Mouse (Mus musculus) midbrain, embryonic 14.5 days (tissue): ENCODE measurements around the gene B3galnt1. TPM values are rescaled to one million over a fixed set of nuclear protein-coding genes. Genes with fewer than 3 reads are reported as not detected.

Experiments used
- ATAC-seq: fragments of 200-750 bp; cut with Nextera tagmentation; 2 replicates; pipeline ENCODE4 v1.8.0; 2017; ENCODE audit warnings: moderate number of reproducible peaks, moderate library complexity; ENCODE audit not compliant: low FRiP score, low TSS enrichment
- DNase-seq: peaks from one replicate; pipeline ENCODE4 v3.0.0-alpha.2; 2015
- H3K27ac ChIP-seq: fragments of 300-500 bp; sonication (generic); replicated peaks from 2 replicates; pipeline ENCODE4 v1.5.1; 2014; ENCODE audit warnings: mild to moderate bottlenecking, low read depth, low read length, moderate library complexity
- H3K27me3 ChIP-seq: fragments of 300-500 bp; sonication (generic); 2 replicates; pipeline ENCODE4 v1.6.1; 2014; ENCODE audit warnings: low read length, control low read depth, mixed read lengths; ENCODE audit not compliant: control insufficient read depth, insufficient read depth
- H3K36me3 ChIP-seq: fragments of 300-500 bp; sonication (generic); 2 replicates; pipeline ENCODE4 v1.6.1; 2014; ENCODE audit warnings: low read length, control low read depth; ENCODE audit not compliant: control insufficient read depth, insufficient read depth
- H3K4me1 ChIP-seq: fragments of 300-500 bp; sonication (generic); 2 replicates; pipeline ENCODE4 v1.6.1; 2014; ENCODE audit warnings: mild to moderate bottlenecking, antibody characterized with exemption, low read length, control low read depth; ENCODE audit not compliant: control insufficient read depth, insufficient read depth
- H3K4me2 ChIP-seq: fragments of 300-500 bp; sonication (generic); 2 replicates; pipeline ENCODE4 v1.6.1; 2014; ENCODE audit warnings: mild to moderate bottlenecking, low read length, moderate library complexity
- H3K4me3 ChIP-seq: fragments of 300-500 bp; sonication (generic); replicated peaks from 2 replicates; pipeline ENCODE4 v1.5.1; 2014; ENCODE audit warnings: low read depth, low read length
- H3K9ac ChIP-seq: fragments of 300-500 bp; sonication (generic); replicated peaks from 2 replicates; pipeline ENCODE4 v1.6.1; 2014; ENCODE audit warnings: mild to moderate bottlenecking, low read length, moderate library complexity
- H3K9me3 ChIP-seq: fragments of 300-500 bp; sonication (generic); 2 replicates; pipeline ENCODE4 v1.6.1; 2016; ENCODE audit warnings: low read length, control low read depth, mixed read lengths; ENCODE audit not compliant: control insufficient read depth
- WGBS: fragments of 180-500 bp; shearing (Covaris S2); extraction: QIAGEN DNeasy Blood & Tissue Kit; methylation state at CpG from one replicate; pipeline ENCODE4 v1.1.7; 2014; 5-methylcytosine and 5-hydroxymethylcytosine counted together
- polyA plus RNA-seq: library from polyadenylated mRNA; unstranded; fragments of >200 nt; fragmentation: Nextera tagmentation; extraction: Ambion mirVana; gene quantifications from 2 replicates; pipeline ENCODE4 v1.2.1, GENCODE M21; 2014

Gene B3galnt1
- polyA plus RNA-seq = 93.0 and 94.6 TPM in 2 replicates

DNA sequence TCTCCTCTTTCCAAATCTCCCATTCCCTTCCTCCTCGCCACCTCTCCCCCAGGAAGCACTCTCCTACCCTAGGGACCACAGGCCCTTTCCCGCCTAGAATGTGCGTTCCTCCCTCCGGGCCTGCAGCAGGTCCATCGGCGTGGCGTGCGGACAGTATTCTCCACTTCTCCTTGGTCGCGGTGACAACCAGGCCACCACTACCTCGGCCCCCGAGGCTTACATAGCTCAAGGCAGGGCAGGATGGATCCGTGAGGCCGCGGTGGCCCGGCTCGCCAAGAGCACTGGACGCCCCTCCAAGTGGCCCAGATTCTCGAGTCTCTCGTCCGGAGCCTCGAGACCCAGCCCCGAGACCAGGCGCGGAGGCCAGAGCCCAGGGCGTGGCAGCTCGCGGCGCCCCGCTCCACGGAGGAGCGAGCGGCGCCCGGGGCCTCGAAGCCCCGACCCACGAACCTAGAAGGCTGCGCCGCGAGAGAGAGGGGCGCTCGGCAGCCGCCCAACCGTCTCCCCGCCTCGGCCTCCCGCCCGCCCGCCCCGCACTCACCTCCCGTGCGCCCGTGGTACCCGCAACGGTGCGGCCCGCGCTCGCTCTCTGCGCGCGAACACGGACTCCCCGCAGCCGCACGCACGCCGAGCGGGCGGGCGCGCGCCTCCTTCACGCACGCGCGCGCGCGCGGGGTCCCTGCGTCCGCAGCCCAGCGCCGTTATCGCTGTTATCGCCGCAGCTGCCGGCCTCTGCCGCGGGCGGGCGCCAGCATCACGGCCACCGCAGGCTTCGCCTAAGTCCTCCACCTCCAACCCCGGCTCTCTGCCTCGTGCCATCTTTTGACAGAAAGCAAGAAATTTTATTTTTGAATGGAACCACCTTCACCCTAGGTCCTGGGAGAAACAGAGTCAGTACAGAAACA is at the start of gene B3galnt1:
Gene B3galnt1 (minus strand): TSS at position 700 of the 905 bp plus-strand sequence.
- ATAC-seq (peak; percentile 89), DNase-seq (peak; percentile 95)
- Histone ChIP-seq H3K4me3 (peak within 1 kb of the TSS; percentile 76), H3K9ac (peak within 1 kb of the TSS; percentile 88), H3K9me3 (no peaks in the 10 kb centered on the region), H3K4me1 (peaks cover 25% of the 10 kb centered on the region), H3K36me3 (no peaks in the 10 kb centered on the region), H3K27me3 (no peaks in the 10 kb centered on the region), H3K4me2 (peak within 1 kb of the TSS; percentile 78), H3K27ac (peak within 1 kb of the TSS; percentile 86)
- under 1% methylated on average over 72 of the region's 99 CpGs for WGBS

DNA sequence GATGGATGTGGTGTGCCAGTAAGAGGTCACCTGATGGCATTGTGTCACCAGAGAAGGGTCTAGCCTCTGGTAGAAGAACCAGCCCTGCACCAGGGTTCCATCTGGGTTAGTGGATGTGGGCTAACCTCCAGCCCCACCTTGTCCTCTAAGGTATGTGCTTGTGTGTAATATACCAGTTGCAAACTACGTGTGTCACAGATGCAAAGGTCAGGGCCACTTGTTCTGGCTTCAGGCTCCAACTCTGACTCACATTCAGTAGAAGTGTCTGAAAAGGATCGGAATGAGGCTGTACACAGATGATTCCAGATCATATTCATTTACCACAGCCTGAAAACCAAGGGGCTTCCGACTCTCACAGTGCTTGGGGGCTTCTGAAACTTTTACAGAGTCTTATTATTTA is 35.8 kb upstream of the B3galnt1 start:
- no peaks in the 10 kb centered on the region for H3K4me1 ChIP-seq
- no peak overlapping the region for H3K4me2 ChIP-seq
- no peak overlapping the region for H3K27ac ChIP-seq
- WGBS = 85% methylated on average over 3 of the region's 3 CpGs
- H3K9me3 ChIP-seq = no peaks in the 10 kb centered on the region
- H3K4me3 ChIP-seq = no peak overlapping the region
- DNase-seq = no peak
- no peak for ATAC-seq
- H3K36me3 ChIP-seq = no peaks in the 10 kb centered on the region
- no peak overlapping the region for H3K9ac ChIP-seq
- no peaks in the 10 kb centered on the region for H3K27me3 ChIP-seq

DNA sequence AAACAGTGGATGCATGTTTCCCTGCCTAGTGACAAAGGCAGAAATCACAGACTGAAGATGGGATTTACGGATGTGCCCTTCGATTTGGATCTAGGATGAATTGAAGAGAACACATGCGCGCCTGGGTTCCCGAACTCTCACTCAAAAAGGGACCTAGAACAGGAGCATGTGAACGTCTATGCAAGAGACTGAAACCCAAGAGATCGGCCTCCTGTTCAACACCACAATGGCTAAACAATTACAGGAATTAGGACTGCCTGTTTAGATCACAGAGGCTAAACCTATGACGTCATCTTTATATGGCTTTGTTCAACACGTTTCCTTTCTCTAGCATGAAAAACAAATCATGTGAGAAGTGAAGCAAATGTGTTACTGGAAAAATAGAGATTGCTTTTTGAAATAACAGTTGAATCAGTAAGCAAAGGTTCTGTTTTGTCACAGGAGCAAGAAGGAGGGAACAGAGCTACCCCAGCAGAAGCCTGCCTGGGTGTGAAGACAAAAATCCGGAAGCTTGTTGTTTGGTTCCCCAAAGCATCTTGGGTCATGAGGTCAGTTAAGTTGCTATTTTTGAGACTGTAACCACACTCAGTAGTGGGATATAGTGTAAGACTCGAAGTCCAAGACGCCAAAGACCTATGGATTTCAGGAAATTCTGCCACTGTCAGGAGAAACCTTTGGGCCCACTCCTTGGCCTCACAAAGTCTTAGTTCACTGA is 35.1 kb upstream of the B3galnt1 start:
- H3K4me3 ChIP-seq = no peak overlapping the region
- no peak for DNase-seq
- ATAC-seq = no peak
- H3K36me3 ChIP-seq = no peaks in the 10 kb centered on the region
- no peak overlapping the region for H3K27ac ChIP-seq
- H3K9me3 ChIP-seq = no peaks in the 10 kb centered on the region
- no peak overlapping the region for H3K4me2 ChIP-seq
- no peaks in the 10 kb centered on the region for H3K4me1 ChIP-seq
- H3K9ac ChIP-seq = no peak overlapping the region
- WGBS = 78% methylated on average over 12 of the region's 12 CpGs
- no peaks in the 10 kb centered on the region for H3K27me3 ChIP-seq

DNA sequence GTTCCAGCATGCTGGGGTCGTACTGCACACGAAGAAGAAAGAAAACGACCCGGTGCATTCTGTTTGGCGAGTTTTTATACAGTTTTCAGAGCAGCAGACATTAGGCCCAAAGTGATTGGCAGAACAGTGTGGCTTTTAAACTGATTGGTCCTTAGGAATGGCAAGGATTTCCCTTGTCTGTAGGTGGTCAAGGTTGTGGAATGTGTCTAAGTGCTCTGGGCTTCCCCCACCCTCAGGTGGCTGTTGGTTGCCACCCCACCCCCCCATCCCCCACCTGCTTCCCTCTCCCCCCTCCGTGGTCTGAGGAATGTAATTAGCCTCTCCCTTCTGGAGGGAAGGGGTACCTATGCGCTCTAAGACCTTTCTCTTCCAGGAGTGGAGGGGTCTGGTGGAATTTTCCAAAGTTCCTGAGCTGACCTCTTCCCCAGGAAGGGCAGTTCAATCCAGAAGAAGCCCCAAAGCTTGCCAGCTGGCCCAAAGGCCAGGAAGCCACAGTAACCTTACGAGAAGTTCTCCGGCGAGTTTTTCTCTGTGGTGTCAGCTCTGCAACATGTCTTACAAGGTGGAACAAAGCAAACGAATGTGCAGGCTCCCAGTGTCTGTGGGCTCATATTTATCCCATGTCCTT is 28.3 kb upstream of the B3galnt1 start:
- Histone ChIP-seq H3K4me1 (no peaks in the 10 kb centered on the region), H3K9ac (no peak overlapping the region), H3K27me3 (no peaks in the 10 kb centered on the region), H3K36me3 (no peaks in the 10 kb centered on the region), H3K4me2 (no peak overlapping the region), H3K9me3 (no peaks in the 10 kb centered on the region), H3K4me3 (no peak overlapping the region), H3K27ac (no peak overlapping the region)
- DNase-seq (no peak), ATAC-seq (no peak)
- 85% methylated on average over 11 of the region's 11 CpGs for WGBS

DNA sequence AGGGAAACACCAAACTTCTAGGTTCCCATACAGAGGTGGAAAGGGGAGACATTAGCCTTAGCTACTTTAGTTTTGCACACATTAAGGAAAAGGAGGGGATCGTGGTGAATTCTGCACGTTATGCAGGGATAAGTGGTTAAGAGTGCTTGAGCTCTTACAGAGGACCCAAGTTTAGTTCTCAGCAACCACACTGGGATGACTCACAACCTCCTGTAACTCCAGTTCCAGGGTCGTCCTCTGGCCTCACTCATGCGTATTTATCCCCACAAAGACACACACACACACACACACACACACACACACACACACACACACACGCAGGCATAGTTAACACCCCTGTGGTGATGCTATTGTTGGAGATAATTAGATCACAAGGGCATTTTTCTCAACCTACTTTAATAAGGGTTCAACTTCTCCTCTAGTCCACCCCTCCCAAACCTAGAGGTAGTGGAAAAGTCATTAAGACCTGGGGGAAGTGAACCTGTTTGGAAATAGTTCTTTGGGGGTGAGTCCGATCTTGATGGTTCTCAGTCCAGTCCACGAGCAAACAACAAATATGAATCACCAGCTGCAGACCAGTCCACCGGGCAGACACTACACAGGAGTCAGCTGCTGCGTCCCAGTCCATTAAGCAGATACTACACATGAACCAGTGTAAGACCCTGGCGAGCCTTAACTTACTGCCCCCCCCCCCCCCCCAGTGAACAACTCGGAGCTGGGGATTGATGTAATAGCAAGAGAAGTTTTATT is 27.6 kb upstream of the B3galnt1 start:
- no peak for ATAC-seq
- H3K27ac ChIP-seq = no peak overlapping the region
- 80% methylated on average over 11 of the region's 11 CpGs for WGBS
- H3K4me2 ChIP-seq = no peak overlapping the region
- H3K4me3 ChIP-seq = no peak overlapping the region
- DNase-seq = no peak
- H3K9ac ChIP-seq = no peak overlapping the region
- H3K27me3 ChIP-seq = no peaks in the 10 kb centered on the region
- H3K4me1 ChIP-seq = no peaks in the 10 kb centered on the region
- no peaks in the 10 kb centered on the region for H3K36me3 ChIP-seq
- H3K9me3 ChIP-seq = no peaks in the 10 kb centered on the region

DNA sequence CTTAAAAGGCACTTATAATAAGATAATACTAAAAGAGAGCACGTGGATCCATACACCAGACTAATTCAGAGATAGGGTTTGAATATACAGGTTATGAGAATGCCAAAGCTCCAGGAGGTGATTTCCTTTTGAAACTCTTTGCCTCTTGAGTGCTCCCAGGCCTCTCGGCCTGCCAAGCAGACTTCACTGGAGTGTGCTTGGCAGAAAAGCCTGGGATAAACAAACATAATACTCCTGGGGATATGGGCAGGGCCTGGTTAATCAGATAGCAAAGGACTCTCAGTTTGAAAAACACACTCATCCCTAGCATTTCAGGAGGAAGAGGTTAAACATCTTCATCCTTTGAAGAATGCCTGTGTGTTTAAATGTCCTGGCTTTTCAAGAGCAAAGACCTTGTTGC is 25.4 kb upstream of the B3galnt1 start:
- 84% methylated on average over 2 of the region's 2 CpGs for WGBS
- H3K36me3 ChIP-seq = no peaks in the 10 kb centered on the region

DNA sequence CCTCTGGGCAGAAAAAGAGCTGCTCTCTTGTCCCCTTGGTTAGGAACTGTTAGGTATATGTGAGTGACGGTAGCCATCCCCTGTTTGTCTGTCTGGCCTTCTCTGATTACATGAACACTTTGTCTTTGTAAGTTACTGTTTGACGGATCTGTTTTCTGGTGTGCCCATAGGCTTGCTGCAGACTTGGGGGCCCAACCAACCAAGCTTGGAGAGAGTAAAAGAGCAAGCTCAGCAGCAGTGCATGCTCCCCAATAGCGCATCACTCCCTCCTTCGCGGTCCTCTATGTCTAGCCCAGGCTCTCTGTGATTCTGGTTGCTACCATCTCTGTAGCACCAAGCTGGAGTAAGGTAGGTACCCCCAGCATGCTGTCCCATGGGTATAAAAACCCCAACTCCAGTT is 9.1 kb upstream of the B3galnt1 start:
- no peak overlapping the region for H3K4me2 ChIP-seq
- H3K27ac ChIP-seq = no peak overlapping the region
- WGBS = 93% methylated on average over 5 of the region's 5 CpGs
- H3K4me1 ChIP-seq = no peaks in the 10 kb centered on the region
- H3K9ac ChIP-seq = no peak overlapping the region
- ATAC-seq = no peak
- H3K9me3 ChIP-seq = 0 out of 2 replicates have a peak, but pooled peaks cover 4% of the 10 kb centered on the region
- DNase-seq = no peak
- H3K27me3 ChIP-seq = no peaks in the 10 kb centered on the region
- H3K4me3 ChIP-seq = no peak overlapping the region
- no peaks in the 10 kb centered on the region for H3K36me3 ChIP-seq

More for the DNA sequence above, 25.4 kb upstream of the B3galnt1 start:
- Histone ChIP-seq H3K27me3 (no peaks in the 10 kb centered on the region), H3K9ac (no peak overlapping the region), H3K4me3 (no peak overlapping the region), H3K9me3 (no peaks in the 10 kb centered on the region), H3K4me2 (no peak overlapping the region), H3K27ac (no peak overlapping the region), H3K4me1 (no peaks in the 10 kb centered on the region)
- ATAC-seq (no peak), DNase-seq (no peak)

DNA sequence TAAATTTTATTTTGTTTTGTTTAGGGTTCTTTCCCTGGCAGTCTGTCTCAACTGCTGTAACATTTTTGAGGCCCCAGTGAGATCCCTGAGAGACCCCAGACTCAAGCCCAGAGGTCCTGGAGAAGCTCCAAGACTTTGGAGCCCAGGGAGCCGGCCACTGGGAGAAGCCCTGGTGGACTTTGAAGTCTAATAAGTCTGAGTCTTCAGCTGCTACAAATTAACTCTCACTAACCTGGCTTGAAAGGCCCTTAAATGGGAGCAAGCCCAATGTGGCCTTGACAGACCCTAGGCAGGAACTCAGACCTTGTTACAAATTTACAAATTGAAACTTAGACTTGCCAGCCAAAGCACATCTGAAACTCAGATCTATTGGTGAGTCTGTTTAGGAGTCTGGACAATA is 8.7 kb upstream of the B3galnt1 start:
- no peaks in the 10 kb centered on the region for H3K4me1 ChIP-seq
- H3K4me3 ChIP-seq = no peak overlapping the region
- H3K9ac ChIP-seq = no peak overlapping the region
- no peaks in the 10 kb centered on the region for H3K9me3 ChIP-seq
- 68% methylated on average over 1 of the region's 1 CpGs for WGBS
- no peak overlapping the region for H3K4me2 ChIP-seq
- no peaks in the 10 kb centered on the region for H3K27me3 ChIP-seq
- no peak overlapping the region for H3K27ac ChIP-seq
- H3K36me3 ChIP-seq = no peaks in the 10 kb centered on the region
- ATAC-seq (no peak), DNase-seq (no peak)
